Mouse (Mus musculus) megakaryocyte-erythroid progenitor cell, adult 5-6 weeks (primary cell): ENCODE data around the gene Rab3c. TPM values are rescaled to one million over a fixed set of nuclear protein-coding genes. Genes with fewer than 3 reads are reported as not detected.

Experiments used
- ATAC-seq: replicated peaks from 2 replicates; pipeline ENCODE4 v1.8.0; 2016; ENCODE audit warnings: mild to moderate bottlenecking, inconsistent platforms; ENCODE audit not compliant: severe bottlenecking, poor library complexity, low FRiP score, low TSS enrichment
- total RNA-seq, 2 experiments: library from RNA; stranded (forward) in 1 of 2; stranded (reverse) in 1 of 2; fragments of 200-1000, 215-1000 nt in 1 of 2; fragments of >200 nt in 1 of 2; fragmentation: Nextera tagmentation in 1 of 2; gene quantifications; 2 replicates each; pipeline ENCODE4 v1.2.3; 2014 to 2017

The Rab3c gene
- total RNA-seq, 2 experiments from 2014 or later, result not detected

- no peak for ATAC-seq
Measured at GRCm38 (mm10) chr13:110211526-110212075, 69.2 kb downstream of the Rab3c start.

GRCm38 (mm10) chr13:110198906-110199305 lies 81.9 kb downstream of the Rab3c start:
- no peak for ATAC-seq

- ATAC-seq, result no peak
Measured at GRCm38 (mm10) chr13:110190039-110190438, 90.8 kb downstream of the Rab3c start.

DNA sequence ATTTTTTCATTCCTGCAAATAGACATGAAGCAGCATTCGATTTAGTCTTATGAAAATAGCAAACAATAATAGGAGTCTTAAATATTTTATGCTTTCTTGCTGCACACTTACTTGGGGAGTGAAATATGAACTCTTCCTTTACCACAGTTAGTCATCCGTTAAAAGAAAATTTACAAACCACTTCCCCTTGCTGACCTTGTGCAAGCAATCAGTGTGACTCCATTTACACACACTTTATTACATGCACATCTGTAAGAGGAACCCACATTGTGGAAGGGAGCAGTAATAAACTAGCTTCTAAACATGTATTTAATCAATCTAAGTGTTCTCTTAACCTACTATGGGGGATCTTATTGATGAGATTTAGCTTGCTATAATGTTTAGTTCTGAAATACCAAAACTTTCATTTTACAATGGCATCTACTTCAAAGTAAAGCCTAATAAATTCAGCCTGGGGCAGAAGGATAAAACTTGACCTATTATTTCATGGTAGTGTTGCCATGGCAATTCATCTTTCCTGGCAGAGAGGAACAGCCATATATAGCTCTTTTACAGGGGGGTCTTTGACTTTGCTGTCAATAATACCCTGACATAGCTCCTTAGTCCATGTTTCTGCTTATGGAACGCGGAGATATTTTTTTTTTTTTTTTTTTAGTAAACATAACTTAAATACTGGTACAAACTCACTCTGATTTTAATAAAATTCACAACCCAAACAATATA lies 95.7 kb downstream of the Rab3c start:
- no peak for ATAC-seq

GRCm38 (mm10) chr13:110175651-110176050 lies 105.1 kb downstream of the Rab3c start:
- ATAC-seq, result no peak

- ATAC-seq, result no peak
Measured at GRCm38 (mm10) chr13:110169669-110170068, 111.1 kb downstream of the Rab3c start.

GRCm38 (mm10) chr13:110169152-110169551 lies 111.6 kb downstream of the Rab3c start:
- ATAC-seq, result no peak

- no peak for ATAC-seq
Measured at GRCm38 (mm10) chr13:110168570-110168969, 112.2 kb downstream of the Rab3c start.

DNA sequence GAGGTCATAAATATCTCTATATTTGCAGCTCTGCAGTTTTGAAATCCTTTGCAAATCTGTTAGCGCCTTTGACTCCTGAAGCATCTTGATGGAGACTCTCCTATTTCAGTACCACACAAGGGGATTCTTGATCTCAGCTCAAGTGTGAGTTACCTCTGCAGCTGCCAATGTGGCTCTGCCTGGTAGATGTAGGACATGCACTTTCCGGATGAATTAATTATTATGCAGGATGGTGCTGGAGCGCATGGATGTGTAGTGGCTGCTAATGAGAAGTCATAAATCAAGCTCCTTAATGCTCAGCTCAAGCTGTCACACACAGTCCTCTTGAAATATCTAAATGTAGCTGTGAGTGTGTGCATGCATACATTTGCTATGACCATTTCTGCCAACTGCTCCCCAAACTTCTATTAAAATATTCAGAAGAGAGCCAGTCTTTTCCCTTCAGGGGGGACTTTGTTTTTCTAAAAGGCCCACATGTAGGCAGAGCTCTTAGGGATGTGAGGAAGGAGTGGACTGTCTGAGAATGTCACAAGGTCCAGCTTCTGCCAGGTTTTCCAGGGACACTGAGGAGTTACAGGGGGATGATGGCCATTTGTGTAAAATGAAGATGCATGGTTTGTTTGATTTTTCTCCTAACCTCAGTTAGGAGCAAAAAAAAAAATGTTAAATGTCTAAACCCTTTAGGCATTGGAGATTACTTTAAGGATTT lies 114.0 kb downstream of the Rab3c start:
- no peak for ATAC-seq

- ATAC-seq, result no peak
Measured at GRCm38 (mm10) chr13:110159980-110160379, 120.8 kb downstream of the Rab3c start.

GRCm38 (mm10) chr13:110158588-110159519 lies 121.9 kb downstream of the Rab3c start:
- no peak for ATAC-seq

GRCm38 (mm10) chr13:110145545-110145944 lies 135.3 kb downstream of the Rab3c start:
- ATAC-seq, result no peak

DNA sequence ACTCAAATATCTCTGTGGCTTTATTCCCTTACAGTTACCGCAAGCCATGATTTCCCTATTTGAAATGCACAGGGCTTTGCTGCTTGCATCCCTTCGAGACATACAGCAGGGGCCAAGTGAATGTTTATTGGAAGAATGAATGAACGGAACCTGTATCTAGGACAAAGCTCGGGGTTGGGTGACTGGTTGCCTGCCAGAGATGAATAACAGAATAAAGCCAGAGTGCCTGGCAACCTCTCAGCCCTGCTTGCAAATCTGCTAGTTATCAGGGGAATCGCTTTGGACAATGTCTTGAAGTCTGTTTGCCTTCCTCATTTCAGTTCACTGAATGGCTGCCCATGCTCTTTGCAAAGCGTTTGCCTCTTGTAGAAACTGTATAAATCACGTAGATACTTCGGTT lies 135.8 kb downstream of the Rab3c start:
- no peak for ATAC-seq

DNA sequence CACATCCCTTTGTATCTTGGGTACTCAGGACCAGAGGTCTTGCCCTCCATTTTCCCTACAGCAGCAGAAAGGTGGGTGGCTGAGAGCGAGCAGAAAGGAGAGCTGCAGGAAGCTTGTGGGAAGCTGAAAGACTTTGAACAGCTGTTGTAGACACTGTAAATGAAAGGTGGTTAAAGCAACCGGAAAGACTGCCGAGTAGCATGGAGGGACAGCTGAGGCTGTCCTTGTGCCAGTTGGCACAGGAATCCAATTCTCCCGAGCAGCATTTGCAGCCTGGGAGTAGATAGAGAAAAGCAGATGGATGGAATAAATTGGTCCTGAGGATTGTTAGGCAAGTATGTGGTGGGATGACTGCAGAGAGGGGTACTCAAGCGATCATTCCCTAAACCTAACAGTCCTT lies 141.5 kb downstream of the Rab3c start:
- no peak for ATAC-seq

- ATAC-seq, result no peak
Measured at GRCm38 (mm10) chr13:110138644-110139043, 142.2 kb downstream of the Rab3c start.

DNA sequence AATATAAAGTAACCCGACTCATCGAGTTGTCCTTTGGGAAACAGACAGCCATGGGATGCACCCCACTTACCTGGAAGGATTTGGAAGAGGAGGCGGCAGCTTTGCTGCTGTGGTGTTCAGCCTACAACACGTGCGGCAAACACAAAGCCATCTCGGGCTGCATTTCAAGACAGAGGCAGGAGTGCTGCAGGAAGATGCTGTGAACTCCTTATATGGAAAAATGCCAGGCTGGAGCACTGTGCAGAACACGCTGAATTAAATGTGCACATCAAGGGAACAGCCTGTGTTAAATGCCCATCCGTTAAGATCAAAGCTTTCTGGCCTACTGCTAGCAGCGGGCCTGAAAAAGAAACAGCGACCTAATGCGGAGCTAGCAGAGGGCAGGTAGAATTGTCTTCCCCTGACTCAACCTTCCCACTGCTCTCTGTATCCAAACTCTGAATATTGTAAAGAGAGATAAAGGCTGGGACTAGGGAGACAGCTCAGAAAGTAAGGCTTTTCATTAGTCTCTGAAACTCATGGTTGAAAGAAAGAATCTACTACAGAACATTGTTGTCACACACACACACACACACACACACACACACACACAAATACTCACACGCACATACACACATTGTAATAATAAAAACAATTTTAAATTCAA lies 153.1 kb downstream of the Rab3c start:
- no peak for ATAC-seq

- no peak for ATAC-seq
Measured at GRCm38 (mm10) chr13:110122825-110123224, 158.0 kb downstream of the Rab3c start.

- ATAC-seq, result no peak
Measured at GRCm38 (mm10) chr13:110116892-110117291, 163.9 kb downstream of the Rab3c start.

DNA sequence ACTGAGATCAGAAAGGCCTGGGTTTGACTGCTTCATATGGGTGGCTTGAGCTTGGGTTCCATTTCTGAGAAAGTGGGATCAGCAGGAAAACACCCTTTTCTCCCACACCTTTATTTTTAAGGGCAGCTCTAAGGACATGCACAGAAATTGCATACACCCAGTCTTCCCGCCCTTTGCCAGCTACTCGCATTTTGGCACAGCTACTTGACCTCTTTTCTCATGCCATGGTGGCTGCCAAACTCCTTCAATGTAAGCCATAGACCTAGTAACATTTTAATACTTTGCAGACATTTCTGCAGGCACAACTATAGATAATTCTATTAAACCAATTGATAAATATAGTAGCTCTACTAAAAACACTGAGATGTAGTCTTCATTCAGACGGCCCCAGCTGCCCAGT lies 164.5 kb downstream of the Rab3c start:
- no peak for ATAC-seq
